Mouse (Mus musculus) olfactory bulb, adult 2 months (tissue): ENCODE data around the gene Ttyh3. TPM values are rescaled to one million over a fixed set of nuclear protein-coding genes. Genes with fewer than 3 reads are reported as not detected.

ENCODE experiments used
- H3K27ac ChIP-seq: fragments of 200-500 bp; 2 replicates; pipeline ENCODE4 v1.5.1; 2012; ENCODE audit warnings: low read depth, low read length; ENCODE audit not compliant: insufficient read depth
- H3K4me1 ChIP-seq: fragments of 200-500 bp; 2 replicates; pipeline ENCODE4 v1.6.1; 2012; ENCODE audit warnings: low read length; ENCODE audit not compliant: control insufficient read depth, insufficient read depth
- H3K4me3 ChIP-seq: fragments of 200-500 bp; 2 replicates; pipeline ENCODE4 v1.5.1; 2012; ENCODE audit warnings: mild to moderate bottlenecking, low read depth, low read length, moderate library complexity; ENCODE audit not compliant: insufficient read depth
- CTCF ChIP-seq: fragments of 200-500 bp; IDR thresholded peaks from 2 replicates; pipeline ENCODE4 v1.5.1; 2012; ENCODE audit warnings: low read depth, mild to moderate bottlenecking, low read length, moderate library complexity; ENCODE audit not compliant: insufficient read depth
- POLR2A ChIP-seq: fragments of 200-500 bp; IDR thresholded peaks from 2 replicates; pipeline ENCODE4 v1.6.1; 2012; ENCODE audit warnings: mild to moderate bottlenecking, low read depth, low read length, moderate library complexity; ENCODE audit not compliant: insufficient read depth
- WGBS: fragments of 180-500 bp; shearing (Covaris S2); methylation state at CpG from one replicate; pipeline ENCODE4 v1.1.7; 2018; 5-methylcytosine and 5-hydroxymethylcytosine counted together
- polyA plus RNA-seq: library from polyadenylated mRNA; stranded (reverse); fragments of >200 nt; gene quantifications from 2 replicates; pipeline ENCODE4 v1.2.4, GENCODE M21; 2012; ENCODE audit warnings: low replicate concordance; ENCODE audit not compliant: missing spikeins, insufficient read depth, insufficient read length

The Ttyh3 gene
- polyA plus RNA-seq, 1 experiment: not detected

DNA sequence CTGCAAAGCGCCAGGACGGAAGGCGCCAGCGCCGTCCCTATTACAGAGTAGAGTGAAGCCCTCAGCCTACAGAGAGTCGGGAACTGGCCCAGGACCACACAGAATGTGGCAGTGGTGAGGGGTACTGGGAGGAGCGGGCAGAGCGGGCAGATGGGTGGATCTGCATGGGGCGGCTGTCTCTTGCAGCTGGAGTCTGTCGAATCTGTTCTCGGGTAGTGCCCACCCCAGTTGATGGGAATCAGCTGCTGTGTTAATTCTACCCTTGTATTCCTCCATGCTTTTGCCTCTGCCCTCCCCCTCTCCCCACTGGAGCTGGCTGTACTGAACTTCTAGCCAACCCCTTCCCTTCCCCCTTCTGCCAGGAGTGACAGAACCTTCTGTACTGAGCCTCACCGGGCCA lies 47.1 kb downstream of the Ttyh3 start:
- no peak overlapping the region for H3K4me3 ChIP-seq

DNA sequence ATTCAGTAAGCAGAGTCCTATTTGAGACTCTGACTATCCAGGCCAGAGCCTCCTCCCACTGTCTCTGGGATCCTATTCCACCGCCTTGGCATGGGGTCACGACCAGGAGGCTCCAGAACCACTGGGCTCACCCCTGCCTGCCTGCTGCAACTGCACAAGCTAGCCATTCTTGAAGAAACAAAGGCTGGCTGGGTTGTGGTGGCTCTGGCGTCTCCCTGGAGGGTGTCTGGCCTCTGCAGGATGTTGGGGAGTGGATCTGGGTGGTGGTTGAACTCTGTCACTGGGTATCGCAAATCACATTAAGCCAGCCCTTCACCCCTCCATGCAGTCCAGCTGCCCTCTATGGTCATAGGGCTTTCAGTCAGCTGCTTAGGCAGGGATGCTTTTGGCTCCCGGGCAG lies 48.9 kb downstream of the Ttyh3 start:
- TF ChIP-seq POLR2A (no peak), CTCF (no peak)
- 74% methylated on average over 5 of the region's 5 CpGs for WGBS
- Histone ChIP-seq H3K4me3 (no peak overlapping the region), H3K27ac (no peak overlapping the region), H3K4me1 (peaks cover 16% of the 10 kb centered on the region)

More for the DNA sequence above, 47.1 kb downstream of the Ttyh3 start:
- H3K27ac ChIP-seq: no peak overlapping the region
- peaks cover 21% of the 10 kb centered on the region for H3K4me1 ChIP-seq
- WGBS: 33% methylated on average over 12 of the region's 12 CpGs
- no peak for TF ChIP-seq POLR2A
- TF ChIP-seq CTCF: no peak

DNA sequence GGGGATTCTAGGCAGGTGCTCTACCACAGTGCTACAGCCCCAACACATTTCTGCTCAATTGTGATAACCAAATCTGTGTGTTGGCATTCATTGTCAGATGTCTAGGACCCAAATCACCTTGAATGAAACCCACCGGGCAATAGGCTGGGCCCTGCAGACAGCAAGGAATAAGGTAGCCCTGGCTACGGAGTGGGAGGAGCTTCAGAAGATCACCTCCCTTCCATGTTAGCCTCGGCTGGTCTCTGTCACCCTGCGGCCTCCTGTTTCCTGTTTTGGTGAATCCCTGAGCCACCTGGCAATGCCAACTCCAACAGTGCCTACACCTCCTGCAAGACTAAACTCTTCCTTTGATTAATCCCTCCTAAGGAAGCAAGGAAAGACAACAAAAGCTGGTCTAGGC lies 51.0 kb downstream of the Ttyh3 start:
- 92% methylated on average over 4 of the region's 4 CpGs for whole genome bisulfite sequencing
- H3K4me3 ChIP-seq: no peak overlapping the region
- peaks cover 16% of the 10 kb centered on the region for H3K4me1 ChIP-seq
- TF ChIP-seq CTCF (no peak), POLR2A (no peak)
- H3K27ac ChIP-seq: no peak overlapping the region

DNA sequence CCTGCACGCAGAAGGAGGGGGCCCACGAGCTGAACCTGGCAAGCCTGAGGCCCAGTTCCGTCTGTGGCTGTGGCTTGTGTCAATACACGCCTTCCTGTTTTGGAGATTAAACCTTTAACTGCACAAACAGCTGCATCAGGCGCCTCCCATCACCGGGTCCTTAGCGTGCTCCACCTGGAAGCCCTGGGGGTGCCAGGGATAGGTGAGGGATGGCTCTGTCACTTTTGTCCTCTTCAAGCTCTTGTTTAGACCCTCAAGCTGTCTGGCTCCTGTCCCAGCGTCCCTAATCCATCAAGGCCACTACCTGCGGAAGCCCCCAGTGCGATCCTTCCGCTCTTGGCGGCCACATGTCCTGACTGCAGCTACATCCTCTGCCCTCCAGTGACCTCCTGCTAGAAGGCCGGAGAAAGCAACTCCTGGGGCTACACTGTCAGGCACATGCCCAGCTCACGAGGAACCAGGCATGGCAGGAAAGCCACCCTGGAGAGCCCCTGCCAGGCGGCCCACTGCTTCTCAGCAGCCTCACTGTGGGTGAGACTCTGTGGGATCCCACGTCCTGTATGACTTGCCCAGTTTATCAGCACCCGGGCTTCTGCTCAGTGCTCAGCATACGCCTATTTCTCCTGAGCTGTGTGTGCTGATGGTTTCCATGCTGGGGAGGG lies 51.8 kb downstream of the Ttyh3 start:
- Histone ChIP-seq H3K27ac (no peak overlapping the region), H3K4me3 (no peak overlapping the region), H3K4me1 (peaks cover 13% of the 10 kb centered on the region)
- TF ChIP-seq CTCF: no peak
- no peak for TF ChIP-seq POLR2A
- WGBS: 84% methylated on average over 18 of the region's 18 CpGs

DNA sequence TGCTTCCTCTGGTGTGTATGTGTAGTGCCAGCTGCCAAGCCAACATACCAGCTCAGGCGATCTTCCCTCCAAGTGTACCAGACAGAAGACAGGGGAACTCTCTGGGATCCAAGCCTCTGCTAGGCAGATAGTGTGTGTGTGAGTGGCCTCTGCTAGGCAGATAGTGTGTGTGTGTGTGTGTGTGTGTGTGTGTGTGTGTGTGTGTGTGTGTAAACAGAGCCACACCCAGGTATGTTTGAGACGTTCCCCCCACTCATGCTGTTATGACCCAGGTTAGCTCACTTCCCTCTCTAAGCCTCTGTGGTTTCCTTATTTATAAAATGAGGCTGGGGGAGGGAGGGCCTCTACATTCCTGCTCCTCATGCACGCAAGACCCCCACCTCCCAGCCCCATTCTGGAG lies 52.4 kb downstream of the Ttyh3 start:
- Histone ChIP-seq H3K4me3 (no peak overlapping the region), H3K4me1 (peaks cover 8% of the 10 kb centered on the region), H3K27ac (no peak overlapping the region)
- WGBS: 95% methylated on average over 3 of the region's 3 CpGs
- TF ChIP-seq POLR2A: no peak
- no peak for TF ChIP-seq CTCF

DNA sequence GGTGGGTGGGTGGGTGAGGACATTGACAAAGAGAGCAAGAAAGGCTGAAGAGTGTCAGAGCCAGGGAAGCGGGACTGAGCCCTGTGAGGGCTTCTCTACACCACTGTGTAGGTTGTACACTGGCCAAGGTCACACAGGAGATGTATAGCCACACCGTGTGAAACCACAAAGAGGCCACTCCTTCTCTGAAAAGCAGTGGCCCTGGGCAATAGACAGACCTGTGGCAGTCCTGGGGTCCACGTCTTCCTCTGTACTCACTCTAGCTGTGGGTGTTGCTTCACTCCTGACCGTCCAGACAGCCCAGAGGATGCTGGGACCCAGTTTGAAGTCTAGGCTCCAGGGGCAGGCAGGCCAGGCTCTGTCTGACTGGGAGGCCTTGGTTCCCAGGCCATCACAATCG lies 54.0 kb downstream of the Ttyh3 start:
- 90% methylated on average over 5 of the region's 5 CpGs for WGBS
- no peak for TF ChIP-seq CTCF
- TF ChIP-seq POLR2A: no peak
- Histone ChIP-seq H3K27ac (no peak overlapping the region), H3K4me3 (no peak overlapping the region), H3K4me1 (peaks cover 9% of the 10 kb centered on the region; the same call in 1 of the 2 replicates)

DNA sequence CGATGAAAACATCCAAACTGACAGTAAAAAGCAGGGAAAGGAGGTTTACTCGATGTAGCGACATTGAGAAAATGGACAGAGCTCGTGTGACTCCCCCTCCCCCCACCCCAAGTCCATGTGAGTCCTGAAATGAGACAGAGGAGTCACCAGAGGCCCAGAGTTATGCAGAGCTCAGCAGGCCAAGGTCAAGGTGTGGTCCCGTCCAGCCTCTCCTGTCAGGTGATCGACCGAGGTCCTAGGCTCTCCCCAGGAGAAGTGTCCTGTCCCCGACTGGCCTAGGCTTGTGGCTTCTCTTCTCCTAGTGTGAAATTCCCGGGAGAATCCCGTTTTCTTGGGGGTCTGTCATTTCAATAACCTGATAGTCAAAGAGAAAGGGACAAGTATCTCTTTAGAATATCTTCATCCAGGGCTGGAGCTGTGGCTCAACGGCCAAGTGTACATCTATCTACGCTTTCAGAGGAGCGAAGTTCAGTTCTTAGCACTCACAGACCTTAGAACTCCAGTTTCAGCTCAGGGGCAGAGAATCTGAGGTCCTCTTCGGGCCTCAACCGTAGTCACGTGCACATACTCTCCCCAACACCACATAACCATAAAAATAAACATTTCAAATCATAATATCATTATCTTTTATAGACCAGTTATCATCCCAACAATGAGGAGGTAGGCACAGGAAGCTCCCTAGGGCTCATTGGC lies 59.6 kb downstream of the Ttyh3 start:
- no peak overlapping the region for H3K4me3 ChIP-seq

DNA sequence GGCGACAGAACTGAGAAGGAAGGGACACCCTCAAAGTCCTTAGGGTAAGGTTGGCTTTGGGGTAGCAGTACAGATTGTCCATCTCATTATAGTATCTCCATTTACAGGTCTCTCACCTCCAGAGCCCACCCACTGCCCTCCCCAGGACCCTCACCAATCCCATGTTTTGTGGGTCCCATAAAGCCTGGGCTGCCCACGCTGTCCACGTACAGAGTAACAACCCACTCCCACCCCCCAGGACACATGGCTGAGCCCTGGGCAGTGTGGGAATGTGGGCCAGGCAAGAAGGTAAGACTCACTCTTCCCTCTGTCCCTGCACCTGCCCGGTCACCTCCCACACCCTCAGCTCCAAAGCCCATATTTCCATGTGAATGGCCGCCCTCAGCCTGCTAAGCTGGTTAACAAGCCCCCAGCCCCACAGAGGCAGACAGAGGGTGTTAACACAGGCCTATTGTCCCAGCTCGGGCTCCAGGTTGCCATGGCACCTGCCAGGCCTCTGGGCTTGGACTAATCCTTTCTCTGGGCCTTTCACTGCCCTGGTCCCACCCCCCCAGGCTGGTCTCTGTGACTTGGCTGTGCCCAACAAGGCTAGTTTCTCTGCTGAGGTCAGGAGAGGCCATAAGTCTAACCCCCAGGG lies 65.0 kb downstream of the Ttyh3 start:
- H3K4me3 ChIP-seq: no peak overlapping the region
- TF ChIP-seq POLR2A: no peak
- no peak for TF ChIP-seq CTCF
- H3K4me1 ChIP-seq: peaks cover 7% of the 10 kb centered on the region; the same call in 1 of the 2 replicates
- no peak overlapping the region for H3K27ac ChIP-seq
- 64% methylated on average over 6 of the region's 6 CpGs for WGBS

More for the DNA sequence above, 59.6 kb downstream of the Ttyh3 start:
- peaks cover 4% of the 10 kb centered on the region; the same call in 1 of the 2 replicates for H3K4me1 ChIP-seq
- TF ChIP-seq POLR2A (no peak), CTCF (no peak)
- 95% methylated on average over 16 of the region's 16 CpGs for WGBS
- H3K27ac ChIP-seq: no peak overlapping the region

DNA sequence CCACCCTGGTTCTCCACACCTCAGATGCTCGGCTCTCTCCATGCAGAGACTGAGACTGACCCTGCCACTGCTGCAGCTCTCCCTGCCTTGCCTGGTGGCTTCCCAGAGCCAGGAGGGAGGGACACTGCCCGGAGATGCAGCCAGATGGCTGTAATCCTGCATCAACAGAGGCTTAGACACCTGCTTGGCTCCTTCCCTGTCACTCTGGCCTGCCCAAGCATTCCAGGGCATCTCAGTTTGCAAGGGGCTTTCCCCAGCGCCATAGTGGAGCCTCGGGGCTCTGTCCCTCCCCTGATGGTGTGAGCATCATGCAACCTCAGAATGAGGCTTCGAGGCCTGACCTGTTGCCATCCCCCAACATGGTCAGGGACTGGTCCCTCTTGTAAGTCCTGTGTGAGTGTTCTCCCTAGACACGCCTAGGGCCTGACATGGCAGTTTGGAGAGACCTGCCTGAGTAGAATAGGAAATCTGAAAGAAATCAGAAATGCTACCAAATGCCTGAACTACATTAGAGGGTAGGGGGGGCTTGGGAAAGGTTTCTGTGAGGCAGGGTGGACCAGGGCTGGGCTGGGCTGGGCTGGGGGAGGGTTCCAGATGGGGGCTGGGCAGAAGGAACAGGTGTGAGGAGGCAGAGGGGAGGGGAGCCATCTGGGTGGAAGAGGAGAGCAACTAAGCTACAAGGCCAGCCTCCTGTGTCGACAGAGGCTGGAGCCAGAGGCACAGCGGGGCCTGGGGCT lies 65.7 kb downstream of the Ttyh3 start:
- TF ChIP-seq POLR2A (no peak), CTCF (no peak)
- H3K27ac ChIP-seq: no peak overlapping the region
- H3K4me1 ChIP-seq: peaks cover 9% of the 10 kb centered on the region; the same call in 1 of the 2 replicates
- no peak overlapping the region for H3K4me3 ChIP-seq
- 64% methylated on average over 8 of the region's 8 CpGs for WGBS
